Mouse (Mus musculus) C2C12 (cell line): ENCODE results near the gene Olfr826.
"Not testable (repeated sequence)": the region's sequence is repeated elsewhere in the genome, so short reads cannot be mapped to it uniquely, and the experiment has no call there.

ENCODE experiments used
- CEBPB ChIP-seq: IDR thresholded peaks from one replicate; pipeline ENCODE4 v1.6.1; 2011; ENCODE audit warnings: low read depth, mild to moderate bottlenecking, control low read depth, moderate library complexity
- CTCF ChIP-seq: IDR thresholded peaks from one replicate; pipeline ENCODE4 v1.5.1; 2011; ENCODE audit not compliant: control insufficient read depth, insufficient read depth, insufficient read length
- MAX ChIP-seq: IDR thresholded peaks from one replicate; pipeline ENCODE4 v1.6.1; 2011; ENCODE audit warnings: mild to moderate bottlenecking, control low read depth
- MYOD1 ChIP-seq: IDR thresholded peaks from one replicate; pipeline ENCODE4 v1.6.1; 2011; ENCODE audit warnings: low read depth; ENCODE audit not compliant: control insufficient read depth, insufficient read length
- MYOG ChIP-seq: IDR thresholded peaks from one replicate; pipeline ENCODE4 v1.6.1; 2011; ENCODE audit not compliant: control insufficient read depth, insufficient read length; ENCODE audit errors: extremely low read depth
- USF1 ChIP-seq: IDR thresholded peaks from one replicate; pipeline ENCODE4 v1.6.1; 2011; ENCODE audit warnings: low read depth, mild to moderate bottlenecking, control low read depth, moderate library complexity

DNA sequence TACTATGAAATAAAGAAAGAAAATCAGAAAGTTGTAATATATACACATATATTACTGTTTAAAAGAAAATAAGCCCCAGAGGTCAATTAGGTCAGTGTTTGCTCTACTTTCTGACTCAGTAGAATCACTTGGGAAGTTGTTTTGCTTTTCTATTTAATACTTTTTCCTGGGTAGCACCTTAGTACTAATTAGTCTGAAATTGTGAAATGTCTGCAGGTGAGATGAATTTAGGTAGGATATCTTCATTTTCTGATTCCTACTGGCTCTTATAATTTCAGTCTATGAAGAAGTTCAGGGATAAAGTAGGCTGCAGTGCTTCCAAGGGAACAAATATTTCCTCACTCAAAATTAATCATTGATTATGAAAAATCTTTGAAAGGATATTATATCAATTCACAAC is 54.1 kb downstream of the Olfr826 start, which contains the start of gene Olfr824:
- not testable (repeated sequence) for TF ChIP-seq MAX, CEBPB, CTCF, MYOD1, USF1, MYOG
